Mouse (Mus musculus): Measurements from ENCODE around the gene Cs.

Gene Cs

DNA sequence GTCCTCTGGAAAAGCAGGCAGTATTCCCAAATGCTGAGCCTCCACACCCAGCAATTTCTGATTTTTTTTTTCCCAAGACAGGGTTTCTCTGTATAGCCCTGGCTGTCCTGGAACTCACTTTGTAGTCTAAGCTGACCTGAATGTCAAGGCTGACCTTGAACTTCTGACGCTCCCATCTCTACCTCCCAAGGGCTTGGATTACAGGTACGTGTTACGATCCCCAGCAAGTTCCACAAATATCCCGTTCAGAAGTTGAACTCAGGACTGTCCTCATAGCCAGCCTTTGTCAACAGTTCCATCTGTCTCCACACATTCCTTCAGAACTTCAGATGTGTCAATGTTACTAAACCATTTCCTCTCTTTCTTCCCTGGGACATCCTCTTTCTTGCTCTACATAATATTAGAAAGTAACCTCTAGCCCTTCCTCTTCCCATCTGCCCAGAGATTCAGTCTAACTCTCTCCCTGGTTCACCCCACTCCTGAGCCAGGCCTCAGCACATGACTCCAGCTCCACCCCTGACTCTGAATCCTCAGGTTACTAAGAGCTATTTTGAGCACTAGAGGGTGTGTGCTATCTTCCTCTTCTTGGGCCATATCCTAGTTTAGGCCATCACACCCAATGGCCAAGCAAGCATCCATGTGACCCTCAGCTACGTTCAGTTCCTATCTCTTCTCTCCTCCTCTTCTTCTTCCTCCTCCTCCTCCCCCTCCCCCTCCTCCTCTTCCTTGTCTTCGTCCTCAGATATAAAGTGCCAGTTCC lies 35.6 kb downstream of the Cs start:
- ATAC-seq (ENCODE audit: insufficient number of reproducible peaks, low FRiP score, low TSS enrichment), result no peak

- no peak for ATAC-seq (ENCODE audit: insufficient number of reproducible peaks, low FRiP score, low TSS enrichment)
Measured at GRCm38 (mm10) chr10:128374393-128374792, 36.9 kb downstream of the Cs start.

DNA sequence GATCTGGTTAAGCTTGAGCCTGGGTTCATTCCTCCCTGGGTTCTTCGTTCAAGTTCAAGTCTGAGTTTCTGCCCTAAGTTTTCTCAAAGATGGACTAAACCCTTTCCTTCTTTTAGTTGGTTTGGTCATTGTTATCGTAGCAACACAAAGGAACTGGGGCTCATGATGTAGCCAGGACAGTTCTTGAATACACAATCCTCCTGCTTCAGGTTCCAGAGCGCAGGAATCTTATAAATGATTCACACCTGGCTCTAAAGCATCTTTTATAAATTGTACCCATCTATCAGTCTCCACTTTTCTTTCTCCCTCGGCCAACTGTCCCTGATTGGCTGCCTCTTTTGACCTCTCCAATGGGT lies 38.5 kb downstream of the Cs start:
- no peak for ATAC-seq (ENCODE audit: insufficient number of reproducible peaks, low FRiP score, low TSS enrichment)

- ATAC-seq (ENCODE audit: insufficient number of reproducible peaks, low FRiP score, low TSS enrichment), result peak; percentile 72
Measured at GRCm38 (mm10) chr10:128376455-128377211, 39.1 kb downstream of the Cs start, which contains the start of gene Ankrd52. Gene Ankrd52, plus strand, starts transcription at chr10:128377115.

DNA sequence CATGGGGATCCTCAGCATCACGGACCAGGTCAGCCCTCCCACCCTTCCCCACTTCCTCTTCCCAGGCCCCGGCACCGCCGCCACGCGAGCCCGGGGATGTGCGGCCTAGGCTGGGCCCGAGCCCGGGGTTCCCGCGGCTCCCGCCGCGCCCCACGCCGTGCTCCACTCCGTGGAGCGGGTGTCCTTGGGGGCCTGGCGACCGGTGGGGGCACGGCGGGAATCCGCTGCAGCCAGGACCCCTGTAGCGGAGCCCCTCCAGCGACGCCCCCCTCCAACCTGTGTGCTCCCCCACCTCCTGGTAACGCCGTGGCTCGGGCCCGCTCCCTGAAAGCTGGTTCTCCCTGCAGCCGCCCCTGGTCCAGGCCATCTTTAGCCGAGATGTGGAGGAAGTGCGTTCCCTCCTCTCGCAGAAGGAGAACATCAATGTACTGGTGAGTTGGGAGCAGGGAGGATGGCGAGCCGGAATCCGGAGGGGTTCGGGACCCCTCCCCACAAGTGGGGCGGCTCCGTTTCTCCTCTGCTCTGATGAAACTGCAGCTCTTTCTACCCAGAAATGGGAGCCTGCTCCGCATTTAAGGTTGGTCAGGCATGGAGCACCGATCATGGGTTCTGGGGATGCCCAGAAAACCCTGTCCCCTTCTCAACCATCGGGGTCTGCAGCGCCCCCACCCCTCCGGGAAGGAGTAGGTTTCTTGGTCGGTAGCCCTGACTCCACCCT lies 39.8 kb downstream of the Cs start:
- peak; percentile 15; the same call in 1 of the 2 replicates for ATAC-seq (ENCODE audit: insufficient number of reproducible peaks, low FRiP score, low TSS enrichment)

- ATAC-seq (ENCODE audit: insufficient number of reproducible peaks, low FRiP score, low TSS enrichment), result no peak
Measured at GRCm38 (mm10) chr10:128377940-128378448, 40.5 kb downstream of the Cs start.

GRCm38 (mm10) chr10:128378462-128378861 lies 40.9 kb downstream of the Cs start:
- no peak for ATAC-seq (ENCODE audit: insufficient number of reproducible peaks, low FRiP score, low TSS enrichment)

DNA sequence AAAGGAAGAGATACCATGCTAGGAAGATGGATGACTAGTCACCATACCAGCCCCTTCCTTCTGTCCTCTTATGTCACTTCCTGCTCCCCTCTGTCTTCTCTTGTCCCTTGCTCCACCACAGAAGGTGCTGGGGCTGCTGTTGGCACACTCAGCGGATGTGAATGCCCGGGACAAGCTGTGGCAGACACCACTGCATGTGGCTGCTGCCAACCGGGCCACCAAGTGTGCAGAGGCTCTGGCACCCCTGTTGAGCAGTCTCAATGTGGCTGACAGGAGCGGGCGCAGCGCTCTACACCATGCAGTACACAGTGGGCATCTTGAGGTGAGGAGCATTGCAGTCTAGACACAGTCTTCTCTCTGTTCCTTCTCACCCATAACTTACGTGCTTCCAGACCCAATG lies 41.7 kb downstream of the Cs start:
- no peak for ATAC-seq (ENCODE audit: insufficient number of reproducible peaks, low FRiP score, low TSS enrichment)

GRCm38 (mm10) chr10:128380565-128380964 lies 43.0 kb downstream of the Cs start:
- ATAC-seq (ENCODE audit: insufficient number of reproducible peaks, low FRiP score, low TSS enrichment), result no peak

DNA sequence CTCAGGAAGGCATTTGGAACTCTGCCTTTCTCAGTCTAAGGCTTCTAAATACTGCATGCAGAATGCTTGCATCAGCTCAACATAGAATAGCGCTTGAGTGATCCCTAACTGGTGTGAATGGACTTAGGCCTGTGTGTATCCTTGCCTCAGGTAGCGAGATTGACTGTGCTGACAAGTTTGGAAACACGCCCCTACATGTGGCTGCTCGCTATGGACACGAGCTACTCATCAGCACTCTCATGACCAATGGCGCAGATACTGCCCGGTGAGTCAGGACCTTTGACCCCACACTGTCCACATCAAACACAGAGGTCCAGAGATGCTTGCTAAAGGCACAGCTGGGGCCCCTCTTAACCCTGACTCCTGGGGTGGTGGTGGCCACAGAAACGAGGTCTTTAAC lies 44.9 kb downstream of the Cs start:
- ATAC-seq (ENCODE audit: insufficient number of reproducible peaks, low FRiP score, low TSS enrichment), result no peak

DNA sequence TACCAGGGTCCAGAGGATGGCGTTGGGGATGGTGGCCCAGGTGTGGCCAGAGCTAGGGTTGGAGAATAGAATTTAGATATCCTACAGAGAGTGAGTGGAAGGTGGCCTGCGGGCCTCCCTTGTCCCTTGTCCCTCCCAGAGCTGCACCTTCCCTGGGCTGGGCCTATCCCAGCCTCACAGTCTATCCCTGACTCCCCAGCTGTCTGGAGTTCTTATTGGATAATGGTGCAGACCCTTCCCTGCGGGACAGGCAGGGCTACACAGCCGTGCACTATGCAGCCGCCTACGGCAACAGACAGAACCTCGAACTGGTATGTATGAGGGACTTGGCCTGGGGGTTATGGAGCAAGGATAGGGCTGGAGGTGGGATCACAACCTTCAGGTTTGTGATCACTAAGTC lies 48.4 kb downstream of the Cs start:
- no peak for ATAC-seq (ENCODE audit: insufficient number of reproducible peaks, low FRiP score, low TSS enrichment)

DNA sequence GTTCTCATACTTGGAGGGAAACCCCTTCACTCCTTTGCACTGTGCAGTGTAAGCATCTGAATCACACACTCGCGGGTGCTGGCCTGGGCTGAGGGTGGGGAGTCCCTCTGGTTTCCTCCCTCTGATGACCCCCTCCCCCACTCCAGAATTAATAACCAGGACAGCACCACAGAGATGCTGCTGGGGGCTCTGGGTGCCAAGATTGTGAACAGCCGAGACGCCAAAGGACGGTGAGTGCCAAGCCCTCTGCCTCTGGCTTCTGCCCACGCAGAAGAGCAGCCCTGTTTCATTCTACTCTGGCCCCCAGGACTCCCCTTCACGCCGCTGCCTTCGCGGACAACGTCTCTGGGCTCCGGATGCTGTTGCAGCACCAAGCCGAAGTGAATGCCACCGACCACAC lies 51.4 kb downstream of the Cs start:
- ATAC-seq (ENCODE audit: insufficient number of reproducible peaks, low FRiP score, low TSS enrichment), result no peak

DNA sequence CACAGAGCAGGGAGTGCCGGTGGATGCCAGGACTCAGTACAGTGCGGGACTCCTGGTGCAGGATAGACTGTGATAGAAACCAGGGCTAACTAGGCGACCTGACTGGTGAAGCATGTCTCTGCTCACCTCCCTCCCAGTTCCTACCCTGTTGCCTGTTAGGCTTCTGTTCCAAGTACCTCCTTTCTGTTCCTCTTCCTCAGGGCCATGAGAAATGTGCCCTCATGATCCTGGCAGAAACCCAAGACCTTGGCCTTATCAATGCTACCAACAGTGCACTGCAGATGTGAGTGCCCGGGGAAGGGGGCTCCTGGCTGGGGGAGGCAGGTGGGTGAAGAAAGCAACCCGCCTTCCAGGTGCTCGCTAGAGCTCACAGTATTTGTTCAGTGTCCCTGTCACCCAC lies 52.0 kb downstream of the Cs start:
- ATAC-seq (ENCODE audit: insufficient number of reproducible peaks, low FRiP score, low TSS enrichment), result no peak

- ATAC-seq (ENCODE audit: insufficient number of reproducible peaks, low FRiP score, low TSS enrichment), result no peak
Measured at GRCm38 (mm10) chr10:128390366-128390765, 52.8 kb downstream of the Cs start.

DNA sequence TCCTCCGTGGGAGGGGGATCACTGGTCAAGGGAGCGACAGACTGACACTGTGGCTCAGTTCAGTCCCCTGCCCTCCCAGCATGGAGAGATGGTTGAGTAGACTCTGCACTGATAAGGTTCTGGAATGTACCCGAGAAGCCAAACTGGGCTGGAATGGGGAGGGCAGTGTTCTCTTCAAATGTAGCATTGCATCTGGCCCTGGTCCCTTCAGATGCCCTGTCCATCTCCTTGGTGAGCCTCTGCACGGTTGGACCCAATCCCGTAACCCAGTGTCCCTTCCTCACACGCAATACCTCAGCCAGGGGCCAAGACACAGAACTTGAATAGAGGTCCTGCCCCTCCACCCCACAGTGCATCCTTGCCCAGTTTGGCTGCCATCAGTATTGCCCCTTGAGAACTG lies 54.3 kb downstream of the Cs start:
- no peak for ATAC-seq (ENCODE audit: insufficient number of reproducible peaks, low FRiP score, low TSS enrichment)

DNA sequence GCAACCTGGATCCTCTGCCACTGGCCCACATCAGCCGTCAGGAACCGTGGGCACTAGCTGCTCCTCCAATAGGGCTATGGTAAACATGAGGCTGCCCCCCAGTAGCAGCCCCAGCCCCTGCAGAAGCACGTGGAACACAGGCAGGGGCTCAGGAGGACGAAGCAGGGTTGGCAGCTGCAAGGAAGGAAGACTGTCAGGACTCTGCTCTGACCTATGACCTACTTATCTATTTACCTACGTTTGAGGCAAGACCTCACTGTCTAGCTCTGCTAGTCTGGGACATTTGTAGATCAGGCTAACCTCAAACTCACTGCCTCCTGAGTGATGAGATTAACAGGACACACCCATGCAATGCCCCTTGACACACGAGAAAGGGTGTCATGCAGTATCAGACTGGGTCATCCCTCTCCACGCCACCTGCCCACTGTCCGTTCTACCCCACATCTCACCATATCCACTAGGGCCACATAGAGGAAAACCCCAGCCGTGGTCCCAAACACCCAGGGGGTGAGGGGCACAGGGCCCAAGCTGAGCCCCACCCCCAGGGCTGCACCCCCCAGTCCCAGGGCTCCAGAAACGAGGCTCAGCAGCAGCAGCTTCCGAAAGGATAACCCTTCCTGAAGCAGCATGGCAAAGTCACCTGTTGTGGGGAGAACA lies 58.6 kb downstream of the Cs start:
- ATAC-seq (ENCODE audit: insufficient number of reproducible peaks, low FRiP score, low TSS enrichment), result no peak

GRCm38 (mm10) chr10:128396716-128397264 lies 59.3 kb downstream of the Cs start:
- no peak for ATAC-seq (ENCODE audit: insufficient number of reproducible peaks, low FRiP score, low TSS enrichment)

DNA sequence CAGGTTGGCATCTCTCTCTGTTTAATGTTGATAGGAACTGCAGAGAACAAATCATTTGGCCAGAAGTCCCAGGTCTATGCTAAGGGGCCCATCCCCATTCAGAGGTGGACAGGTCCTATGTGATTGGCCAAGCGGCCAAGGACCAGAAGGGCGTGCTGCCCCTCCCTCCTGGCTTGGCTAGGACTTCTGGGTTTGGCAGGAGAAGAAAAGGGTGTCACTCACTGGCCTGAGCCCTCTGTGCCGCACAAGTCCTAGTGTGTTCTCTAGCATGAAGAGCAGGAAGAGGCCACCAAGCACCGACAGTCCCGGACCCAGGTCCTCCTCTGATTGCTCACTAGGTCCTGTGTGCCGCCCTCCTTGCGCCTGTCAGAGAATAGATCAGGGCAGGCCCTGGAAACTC lies 59.9 kb downstream of the Cs start:
- ATAC-seq (ENCODE audit: insufficient number of reproducible peaks, low FRiP score, low TSS enrichment), result no peak

GRCm38 (mm10) chr10:128400338-128400737 lies 62.8 kb downstream of the Cs start:
- ATAC-seq (ENCODE audit: insufficient number of reproducible peaks, low FRiP score, low TSS enrichment), result no peak

DNA sequence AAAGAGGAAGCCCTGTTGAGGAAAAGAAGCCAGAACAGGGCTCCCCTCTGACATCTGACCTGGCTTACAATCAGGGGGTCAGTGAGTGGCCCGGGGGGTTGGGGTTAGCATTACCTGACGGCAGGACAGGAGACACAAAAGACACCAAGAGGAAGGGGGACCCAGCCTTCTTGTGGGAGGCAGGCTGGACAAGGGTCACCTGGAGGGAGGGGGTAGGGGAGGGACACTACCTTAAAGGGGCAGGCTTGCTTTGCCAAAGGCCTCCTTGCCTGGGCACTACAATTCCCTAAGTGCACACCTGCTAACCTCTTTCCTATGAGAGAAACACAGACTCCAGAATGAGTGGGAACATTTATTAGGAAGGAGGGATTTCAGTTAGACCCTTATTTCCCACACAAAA lies 63.5 kb downstream of the Cs start, which contains the start of gene Slc39a5:
Gene Slc39a5, minus strand, starts transcription at position 174 of the 400 bp plus-strand sequence.
- ATAC-seq (ENCODE audit: insufficient number of reproducible peaks, low FRiP score, low TSS enrichment), result no peak
